Mouse (Mus musculus) midbrain, embryonic 10.5 days (tissue): ENCODE data around the gene Khdrbs1. TPM values are rescaled to one million over a fixed set of nuclear protein-coding genes. Genes with fewer than 3 reads are reported as not detected.
"Not testable (repeated sequence)": the region's sequence is repeated elsewhere in the genome, so short reads cannot be mapped to it uniquely, and the experiment has no call there.

Experiments used
- DNase-seq: peaks from one replicate; pipeline ENCODE4 v3.0.0-alpha.2; 2017; ENCODE audit warnings: low spot score
- H3K27ac ChIP-seq: fragments of 300-500 bp; sonication (generic); replicated peaks from 2 replicates; pipeline ENCODE4 v1.5.1; 2016; ENCODE audit warnings: mild to moderate bottlenecking
- H3K27me3 ChIP-seq: fragments of 300-500 bp; sonication (generic); 2 replicates; pipeline ENCODE4 v1.6.1; 2016; ENCODE audit warnings: low read depth, mild to moderate bottlenecking; ENCODE audit not compliant: poor library complexity, severe bottlenecking
- H3K36me3 ChIP-seq: fragments of 300-500 bp; sonication (generic); 2 replicates; pipeline ENCODE4 v1.6.1; 2016; ENCODE audit warnings: mild to moderate bottlenecking, moderate library complexity
- H3K4me1 ChIP-seq: fragments of 300-500 bp; sonication (generic); 2 replicates; pipeline ENCODE4 v1.6.1; 2016
- H3K4me3 ChIP-seq: fragments of 300-500 bp; sonication (generic); 2 replicates; pipeline ENCODE4 v1.5.1; 2016; ENCODE audit warnings: mild to moderate bottlenecking, moderate library complexity
- H3K9me3 ChIP-seq: fragments of 300-500 bp; sonication (generic); replicated peaks from 2 replicates; pipeline ENCODE4 v1.6.1; 2016; ENCODE audit warnings: mild to moderate bottlenecking
- WGBS: fragments of 180-500 bp; shearing (Covaris S2); methylation state at CpG from one replicate; pipeline ENCODE4 v1.1.7; 2016; 5-methylcytosine and 5-hydroxymethylcytosine counted together
- polyA plus RNA-seq: library from polyadenylated mRNA; unstranded; fragments of >200 nt; fragmentation: Nextera tagmentation; extraction: Ambion mirVana; gene quantifications from 2 replicates; pipeline ENCODE4 v1.2.1, GENCODE M21; 2016

Khdrbs1 gene
- polyA plus RNA-seq, 1 experiment from 2014 or later, result 152 TPM

DNA sequence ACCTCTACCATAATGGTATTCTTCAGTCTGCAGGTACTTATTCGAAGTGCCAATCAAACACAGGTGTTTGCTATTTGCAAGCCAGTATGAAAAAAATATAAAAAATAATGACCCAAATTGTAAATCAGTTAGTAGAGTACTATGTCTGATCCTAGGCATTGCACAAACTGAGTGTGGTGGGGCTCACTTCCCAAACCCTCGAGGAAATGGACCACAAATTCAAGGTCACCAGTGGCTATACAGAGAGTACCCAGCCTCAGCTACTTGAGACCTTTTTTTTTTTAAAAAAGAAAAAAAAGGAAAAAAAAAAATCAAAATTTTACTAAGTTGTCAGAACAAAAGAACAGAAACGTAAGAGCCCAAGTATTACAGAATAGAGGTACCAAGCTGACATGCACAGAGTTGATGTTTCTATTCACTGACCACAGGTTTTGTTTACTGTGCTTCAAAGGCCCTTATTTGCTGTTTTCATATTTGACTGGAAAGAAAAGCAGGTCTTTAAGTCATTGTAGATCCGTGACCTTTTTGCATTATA is 2.9 kb downstream of the Khdrbs1 start:
- Histone ChIP-seq H3K27ac (no peak overlapping the region), H3K36me3 (peaks cover 52% of the 10 kb centered on the region)
- 91% methylated on average over 4 of the region's 4 CpGs for WGBS

GRCm38 (mm10) chr4:129736173-129736572 is 5.9 kb downstream of the Khdrbs1 start:
- Histone ChIP-seq H3K36me3 (peaks cover 80% of the 10 kb centered on the region), H3K4me1 (peaks cover 17% of the 10 kb centered on the region), H3K27ac (no peak overlapping the region), H3K4me3 (no peak overlapping the region), H3K27me3 (no peaks in the 10 kb centered on the region), H3K9me3 (no peaks in the 10 kb centered on the region)
- no peak for DNase-seq
- 98% methylated on average over 1 of the region's 1 CpGs for WGBS

More for the DNA sequence above, 2.9 kb downstream of the Khdrbs1 start:
- no peak for DNase-seq
- Histone ChIP-seq H3K4me3 (peak overlapping the region; percentile 100; the same call in 1 of the 2 replicates), H3K27me3 (no peaks in the 10 kb centered on the region), H3K4me1 (peaks cover 26% of the 10 kb centered on the region), H3K9me3 (no peaks in the 10 kb centered on the region)

DNA sequence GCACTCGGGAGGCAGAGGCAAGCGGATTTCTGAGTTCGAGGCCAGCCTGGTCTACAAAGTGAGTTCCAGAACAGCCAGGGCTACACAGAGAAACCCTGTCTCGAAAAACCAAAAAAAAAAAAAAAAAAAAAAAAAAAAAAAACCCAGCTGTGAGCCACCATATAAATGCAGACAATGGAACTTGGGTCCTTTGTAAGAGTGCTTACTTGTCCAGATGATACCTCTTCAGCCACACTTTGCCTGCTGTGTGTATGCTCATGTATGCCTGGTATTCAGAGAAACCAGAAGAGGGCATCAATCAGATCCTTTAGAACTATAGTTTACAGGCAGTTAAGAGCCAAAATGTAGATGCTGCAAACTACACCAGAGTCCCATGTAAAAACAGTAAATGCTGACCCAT is 6.6 kb downstream of the Khdrbs1 start:
- H3K4me1 ChIP-seq, result peaks cover 15% of the 10 kb centered on the region
- not testable (repeated sequence) for H3K9me3 ChIP-seq, H3K4me3 ChIP-seq, H3K27me3 ChIP-seq, DNase-seq, H3K27ac ChIP-seq
- H3K36me3 ChIP-seq, result peaks cover 87% of the 10 kb centered on the region
- WGBS, result 93% methylated on average over 4 of the region's 4 CpGs

DNA sequence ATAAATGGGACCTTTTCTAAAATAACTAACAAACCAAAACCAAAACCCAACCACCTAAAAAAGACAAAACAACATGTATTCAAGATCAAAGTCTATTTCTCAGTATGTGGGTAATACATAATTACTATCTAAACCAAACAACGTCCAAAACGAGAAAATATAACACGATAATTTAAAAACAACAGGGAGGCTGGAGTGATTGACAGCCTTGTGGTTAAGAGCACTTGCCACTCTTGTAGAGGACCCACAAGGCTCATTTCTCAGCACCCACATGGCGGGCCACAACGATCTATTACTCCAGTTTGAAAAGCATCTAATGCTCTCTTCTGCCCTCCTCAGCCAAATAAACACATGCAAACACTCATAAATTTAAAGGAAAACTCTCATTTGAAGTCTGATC is 10.7 kb downstream of the Khdrbs1 start:
- Histone ChIP-seq H3K4me3 (no peak overlapping the region), H3K36me3 (peaks cover 93% of the 10 kb centered on the region), H3K27ac (no peak overlapping the region), H3K4me1 (no peaks in the 10 kb centered on the region), H3K9me3 (no peaks in the 10 kb centered on the region), H3K27me3 (no peaks in the 10 kb centered on the region)
- WGBS, result 92% methylated on average over 5 of the region's 5 CpGs
- no peak for DNase-seq

DNA sequence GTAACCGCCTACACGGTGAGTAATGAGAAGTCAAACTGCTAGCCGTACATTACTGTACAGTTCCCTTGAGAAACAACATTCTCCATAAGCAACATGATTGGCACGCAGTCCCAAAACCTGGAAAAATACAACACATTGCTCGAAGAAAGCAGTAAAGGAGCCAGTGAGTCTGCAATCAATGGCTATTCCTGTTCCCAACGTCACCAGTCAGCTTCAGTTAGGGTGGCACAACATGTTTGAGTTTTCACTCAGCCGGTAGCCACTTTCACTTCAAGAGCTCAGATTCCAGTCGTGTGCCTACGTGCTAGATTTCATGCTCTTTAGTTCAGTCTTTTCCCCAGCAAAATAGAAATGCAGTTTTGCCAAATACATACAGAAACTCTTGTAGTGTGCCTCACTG is 25.8 kb downstream of the Khdrbs1 start:
- 94% methylated on average over 9 of the region's 9 CpGs for WGBS
- H3K36me3 ChIP-seq, result peaks cover 91% of the 10 kb centered on the region

GRCm38 (mm10) chr4:129709486-129710129 is 32.5 kb downstream of the Khdrbs1 start:
- no peak overlapping the region for H3K27ac ChIP-seq
- no peak for DNase-seq
- no peaks in the 10 kb centered on the region for H3K27me3 ChIP-seq
- WGBS, result 91% methylated on average over 8 of the region's 8 CpGs
- no peaks in the 10 kb centered on the region for H3K9me3 ChIP-seq
- H3K36me3 ChIP-seq, result peaks cover 100% of the 10 kb centered on the region
- H3K4me1 ChIP-seq, result no peaks in the 10 kb centered on the region
- no peak overlapping the region for H3K4me3 ChIP-seq

More for the DNA sequence above, 25.8 kb downstream of the Khdrbs1 start:
- H3K9me3 ChIP-seq, result no peaks in the 10 kb centered on the region
- H3K27ac ChIP-seq, result no peak overlapping the region
- no peaks in the 10 kb centered on the region for H3K27me3 ChIP-seq
- H3K4me3 ChIP-seq, result no peak overlapping the region
- no peak for DNase-seq
- H3K4me1 ChIP-seq, result no peaks in the 10 kb centered on the region

- Histone ChIP-seq H3K27ac (no peak overlapping the region), H3K27me3 (no peaks in the 10 kb centered on the region), H3K9me3 (no peaks in the 10 kb centered on the region), H3K4me1 (peaks cover 15% of the 10 kb centered on the region), H3K4me3 (no peak overlapping the region), H3K36me3 (peaks cover 100% of the 10 kb centered on the region)
- WGBS, result 70% methylated on average over 3 of the region's 3 CpGs
- no peak for DNase-seq
Measured at GRCm38 (mm10) chr4:129706750-129707149, 35.4 kb downstream of the Khdrbs1 start.

- Histone ChIP-seq H3K4me3 (no peak overlapping the region), H3K36me3 (peaks cover 68% of the 10 kb centered on the region), H3K27ac (peak overlapping the region; percentile 77), H3K27me3 (no peaks in the 10 kb centered on the region), H3K4me1 (peaks cover 17% of the 10 kb centered on the region), H3K9me3 (no peaks in the 10 kb centered on the region)
- DNase-seq, result peak; percentile 51
- WGBS, result 56% methylated on average over 11 of the region's 11 CpGs
Measured at GRCm38 (mm10) chr4:129702454-129702853, 39.6 kb downstream of the Khdrbs1 start.

DNA sequence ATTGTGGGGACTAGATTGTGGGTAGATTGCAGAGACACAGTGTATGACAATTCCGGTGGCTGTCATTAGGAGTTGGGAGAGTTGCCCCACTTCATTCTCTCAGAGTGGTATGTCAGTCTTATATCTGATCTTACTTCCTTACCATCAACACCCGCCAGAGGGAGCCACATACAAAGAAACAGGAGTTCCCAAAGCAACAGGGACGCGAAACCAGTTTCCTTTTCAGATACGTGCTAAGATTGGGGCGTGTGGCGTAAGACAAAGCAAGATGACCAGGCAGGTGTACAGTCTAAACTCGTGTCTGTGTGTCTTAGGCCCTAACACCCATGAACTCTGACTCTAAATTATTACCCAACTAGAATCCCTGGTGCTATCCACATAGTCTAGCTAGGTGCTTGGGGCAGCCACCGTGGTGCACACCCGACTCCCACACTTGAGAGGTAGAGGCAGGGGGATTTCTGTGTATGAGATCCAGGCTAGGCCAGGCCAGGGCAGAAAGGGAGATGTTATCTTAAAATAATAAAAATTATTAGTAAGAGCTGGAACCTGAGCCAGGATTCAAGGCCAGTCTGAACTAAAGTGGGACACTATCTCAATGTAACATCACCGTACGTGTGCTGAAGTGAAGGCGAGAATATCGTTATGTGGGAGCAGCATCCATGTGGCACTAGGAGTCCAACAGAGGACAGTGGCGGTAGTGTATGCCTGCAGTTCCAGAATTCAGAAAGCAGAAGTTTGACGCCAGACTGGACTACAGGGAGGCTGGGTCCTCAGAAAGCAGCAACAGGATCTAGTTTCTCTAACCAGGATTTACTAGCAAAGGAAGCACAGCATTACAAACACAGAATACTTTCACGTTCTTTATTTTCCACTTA is 40.4 kb downstream of the Khdrbs1 start:
- Histone ChIP-seq H3K27ac (peak overlapping the region; percentile 77), H3K9me3 (no peaks in the 10 kb centered on the region), H3K27me3 (no peaks in the 10 kb centered on the region), H3K4me1 (peaks cover 24% of the 10 kb centered on the region), H3K36me3 (peaks cover 61% of the 10 kb centered on the region), H3K4me3 (no peak overlapping the region)
- DNase-seq, result peak; percentile 78
- WGBS, result 65% methylated on average over 17 of the region's 17 CpGs

DNA sequence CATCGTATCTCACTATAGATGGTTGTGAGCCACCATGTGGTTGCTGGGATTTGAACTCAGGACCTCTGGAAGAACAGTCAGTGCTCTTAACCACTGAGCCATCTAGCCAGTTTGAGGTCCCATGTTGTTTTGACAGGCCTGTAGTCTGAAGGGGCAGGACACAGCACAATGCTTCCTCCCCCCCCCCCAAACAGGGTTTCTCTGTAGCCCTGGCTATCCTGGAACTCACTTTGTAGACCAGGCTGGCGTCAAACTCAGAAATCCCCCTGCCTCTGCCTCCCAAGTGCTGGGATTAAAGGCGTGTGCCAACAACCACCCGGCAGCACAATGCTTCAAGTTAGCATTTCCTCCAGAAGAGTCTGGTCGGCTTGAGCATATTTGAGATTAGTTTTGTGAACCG is 41.4 kb downstream of the Khdrbs1 start:
- H3K36me3 ChIP-seq, result peaks cover 50% of the 10 kb centered on the region
- H3K4me1 ChIP-seq, result peaks cover 32% of the 10 kb centered on the region
- H3K27ac ChIP-seq, DNase-seq, H3K9me3 ChIP-seq, H3K27me3 ChIP-seq, H3K4me3 ChIP-seq: not testable (repeated sequence)
- 93% methylated on average over 6 of the region's 6 CpGs for WGBS

DNA sequence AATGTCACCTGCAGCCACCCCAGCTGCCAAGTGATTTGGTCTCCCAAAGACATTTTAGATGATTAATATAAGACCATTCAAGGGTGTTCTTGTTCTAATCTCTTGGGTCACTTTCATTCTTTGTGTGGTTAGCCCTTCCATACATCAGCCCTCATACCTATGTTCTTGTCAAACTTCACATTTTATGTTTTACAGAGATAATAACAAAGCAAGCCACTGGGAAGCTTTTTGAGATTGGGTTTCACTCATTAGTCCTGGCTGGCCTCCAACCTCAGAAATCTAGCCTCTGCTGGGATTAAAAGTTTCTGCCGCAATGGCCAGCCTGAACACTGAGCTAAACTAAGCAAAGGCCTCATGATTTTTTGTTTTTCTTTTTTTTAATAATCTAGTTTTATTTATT is 41.9 kb downstream of the Khdrbs1 start:
- peaks cover 36% of the 10 kb centered on the region for H3K4me1 ChIP-seq
- no peak overlapping the region for H3K27ac ChIP-seq
- 87% methylated on average over 1 of the region's 1 CpGs for WGBS
- H3K9me3 ChIP-seq, result no peaks in the 10 kb centered on the region
- H3K36me3 ChIP-seq, result peaks cover 46% of the 10 kb centered on the region
- H3K4me3 ChIP-seq, result no peak overlapping the region
- no peak for DNase-seq
- H3K27me3 ChIP-seq, result no peaks in the 10 kb centered on the region

- H3K27ac ChIP-seq, result peak overlapping the region; percentile 96
- H3K4me1 ChIP-seq, result peaks cover 29% of the 10 kb centered on the region
- H3K36me3 ChIP-seq, result peaks cover 38% of the 10 kb centered on the region
- no peaks in the 10 kb centered on the region for H3K9me3 ChIP-seq
- 86% methylated on average over 7 of the region's 7 CpGs for WGBS
- no peak for DNase-seq
- H3K27me3 ChIP-seq, result no peaks in the 10 kb centered on the region
- peak overlapping the region; percentile 81 for H3K4me3 ChIP-seq
Measured at GRCm38 (mm10) chr4:129697191-129697590, 44.9 kb downstream of the Khdrbs1 start.
